Mouse (Mus musculus): ENCODE measurements around the gene Nat14.

Gene Nat14

GRCm38 (mm10) chr7:4950561-4951342 lies 28.9 kb downstream of the Nat14 start:
- no peak for DNase-seq

GRCm38 (mm10) chr7:4953815-4954445 lies 32.1 kb downstream of the Nat14 start:
- no peak for DNase-seq

- DNase-seq, result no peak
These were observed 35.5 kb downstream of the Nat14 start for GRCm38 (mm10) chr7:4957361-4957760.

GRCm38 (mm10) chr7:4963527-4963926 lies 41.7 kb downstream of the Nat14 start:
- no peak for DNase-seq

GRCm38 (mm10) chr7:4964272-4964671 lies 42.4 kb downstream of the Nat14 start, which contains the start of gene Sbk2:
Gene Sbk2 (minus strand): TSS chr7:4964406.
- peak; percentile 31 to 40 for DNase-seq

- DNase-seq, result no peak
These were observed 43.2 kb downstream of the Nat14 start for GRCm38 (mm10) chr7:4964988-4965387.

- DNase-seq, result no peak
These were observed 49.2 kb downstream of the Nat14 start, which contains the start of gene Sbk3 for GRCm38 (mm10) chr7:4971068-4971467. Gene Sbk3 (minus strand): TSS chr7:4971168.

GRCm38 (mm10) chr7:4971710-4972109 lies 49.9 kb downstream of the Nat14 start:
- no peak for DNase-seq

- no peak for DNase-seq
These were observed 50.7 kb downstream of the Nat14 start for GRCm38 (mm10) chr7:4972321-4973047.

All from cerebellum, adult 18-20 months (tissue).